Mouse (Mus musculus) liver, embryonic 14.5 days (tissue): ENCODE measurements around the gene Ap1g1. TPM values are rescaled to one million over a fixed set of nuclear protein-coding genes. Genes with fewer than 3 reads are reported as not detected.

Source experiments
- ATAC-seq: fragments of 200-750 bp; cut with Nextera tagmentation; 2 replicates; pipeline ENCODE4 v1.8.0; 2017; ENCODE audit warnings: moderate number of reproducible peaks, mild to moderate bottlenecking, moderate library complexity; ENCODE audit not compliant: insufficient read depth
- DNase-seq, 3 experiments: peaks; one replicate each; pipeline ENCODE4 v3.0.0-alpha.2; 2012 to 2013; ENCODE audit warnings: low read depth in 3 of 3, low spot score in 3 of 3
- H3K27ac ChIP-seq: fragments of 300-500 bp; sonication (generic); 2 replicates; pipeline ENCODE4 v1.5.1; 2014; ENCODE audit warnings: moderate library complexity, mild to moderate bottlenecking, control low read depth, inconsistent platforms
- H3K27me3 ChIP-seq: fragments of 300-500 bp; sonication (generic); 2 replicates; pipeline ENCODE4 v1.6.1; 2014; ENCODE audit warnings: mild to moderate bottlenecking, low read length, moderate library complexity; ENCODE audit not compliant: control insufficient read depth, insufficient read depth
- H3K36me3 ChIP-seq: fragments of 300-500 bp; sonication (generic); replicated peaks from 2 replicates; pipeline ENCODE4 v1.6.1; 2014; ENCODE audit warnings: low read depth; ENCODE audit not compliant: control insufficient read depth, insufficient read depth
- H3K4me1 ChIP-seq, 2 experiments: fragments of 200-500 bp in 1 of 2; fragments of 300-500 bp in 1 of 2; sonication (generic) in 1 of 2; replicated peaks; 2 replicates each; pipeline ENCODE4 v1.6.1; 2012 to 2014; ENCODE audit warnings: antibody characterized with exemption in 1 of 2, inconsistent platforms in 1 of 2, low read length in 1 of 2; ENCODE audit not compliant: control insufficient read depth in 2 of 2, insufficient read depth in 2 of 2
- H3K4me2 ChIP-seq: fragments of 300-500 bp; sonication (generic); 2 replicates; pipeline ENCODE4 v1.6.1; 2014; ENCODE audit warnings: low read depth, mild to moderate bottlenecking, control low read depth, moderate library complexity
- H3K4me3 ChIP-seq, 2 experiments: fragments of 200-500 bp in 1 of 2; fragments of 300-500 bp in 1 of 2; sonication (generic) in 1 of 2; 2 replicates each; pipeline ENCODE4 v1.5.1; 2012 to 2014; ENCODE audit warnings: low read depth in 2 of 2, low read length in 2 of 2, mild to moderate bottlenecking in 2 of 2, control low read depth in 1 of 2, inconsistent platforms in 1 of 2, moderate library complexity in 1 of 2; ENCODE audit not compliant: insufficient read depth in 1 of 2
- H3K9ac ChIP-seq: fragments of 300-500 bp; sonication (generic); replicated peaks from 2 replicates; pipeline ENCODE4 v1.6.1; 2014; ENCODE audit warnings: mild to moderate bottlenecking, control low read depth, moderate library complexity
- H3K9me3 ChIP-seq: fragments of 300-500 bp; sonication (generic); 2 replicates; pipeline ENCODE4 v1.6.1; 2016; ENCODE audit warnings: low read length, mixed read lengths; ENCODE audit not compliant: control insufficient read depth
- CTCF ChIP-seq: IDR thresholded peaks from 2 replicates; pipeline ENCODE4 v1.5.1; 2016; ENCODE audit warnings: antibody characterized with exemption, low read depth, control low read depth
- EP300 ChIP-seq: IDR thresholded peaks from 2 replicates; pipeline ENCODE4 v1.6.1; 2016; ENCODE audit warnings: antibody characterized with exemption, low read depth
- WGBS: fragments of 180-500 bp; shearing (Covaris S2); extraction: QIAGEN DNeasy Blood & Tissue Kit; methylation state at CpG from one replicate; pipeline ENCODE4 v1.1.7; 2014; ENCODE audit not compliant: insufficient replicate concordance; 5-methylcytosine and 5-hydroxymethylcytosine counted together
- polyA plus RNA-seq, 2 experiments: library from polyadenylated mRNA; depleted of rRNA in 1 of 2; stranded (reverse) in 1 of 2; unstranded in 1 of 2; fragments of >200 nt; fragmentation: Nextera tagmentation in 1 of 2; extraction: Ambion mirVana in 1 of 2; gene quantifications; 2 replicates each; pipeline versions ENCODE4 v1.2.1 to v1.2.3; 2012 to 2014

The Ap1g1 gene
- polyA plus RNA-seq, 2 experiments = 10.0 to 13.8 TPM

DNA sequence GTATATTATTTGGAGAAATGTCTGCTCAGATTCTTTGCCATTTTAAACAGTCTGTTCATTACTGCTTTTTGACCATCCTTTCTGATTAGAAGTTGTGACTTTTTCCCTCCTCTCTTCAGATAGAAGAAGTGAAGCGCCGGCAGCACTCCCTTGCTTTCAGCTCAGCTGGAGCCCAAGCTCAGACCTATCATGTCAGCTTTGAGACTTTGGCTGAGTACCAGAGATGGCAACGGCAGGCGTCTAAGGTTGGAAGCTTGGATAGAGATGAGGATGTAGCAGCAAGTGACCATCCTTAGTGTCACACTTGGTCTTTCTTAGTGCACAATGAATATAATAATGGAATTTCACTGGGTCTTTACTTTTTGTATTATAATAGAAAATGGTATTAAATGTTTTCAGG is 129.0 kb downstream of the Ap1g1 start:
- peaks cover 25% of the 10 kb centered on the region for H3K36me3 ChIP-seq
- no peak overlapping the region for H3K4me3 ChIP-seq
- no peak overlapping the region for H3K9ac ChIP-seq
- DNase-seq (no peak), ATAC-seq (no peak)
- H3K4me2 ChIP-seq = no peak overlapping the region
- no peak overlapping the region for H3K27ac ChIP-seq
- H3K9me3 ChIP-seq = no peaks in the 10 kb centered on the region
- H3K27me3 ChIP-seq = no peaks in the 10 kb centered on the region
- H3K4me1 ChIP-seq = no peaks in the 10 kb centered on the region
- no peak for TF ChIP-seq CTCF
- no peak for TF ChIP-seq EP300
- WGBS = 88% methylated on average over 4 of the region's 4 CpGs

Other genes starting within 250 kb of the Ap1g1 start
- gene Dhx38, start 212.7 kb upstream of the Ap1g1 start, polyA plus RNA-seq (2012; rRNA removed) = 7.9 and 8.6 TPM in 2 replicates
- 8.2 TPM in 2 replicates for gene Dhx38, start 212.7 kb upstream of the Ap1g1 start, polyA plus RNA-seq (2014; fragmentation: Nextera tagmentation; extraction: Ambion mirVana)
- 2.2 TPM in 2 replicates for gene Txnl4b, start 212.7 kb upstream of the Ap1g1 start, polyA plus RNA-seq (2012; rRNA removed)
- gene Txnl4b, start 212.7 kb upstream of the Ap1g1 start, polyA plus RNA-seq (2014; fragmentation: Nextera tagmentation; extraction: Ambion mirVana) = 10.0 and 12.8 TPM in 2 replicates
- 21.8 and 31.9 TPM in 2 replicates for gene Hp, start 199.4 kb upstream of the Ap1g1 start, polyA plus RNA-seq (2012; rRNA removed)
- 27.8 and 50.8 TPM in 2 replicates for gene Hp, start 199.4 kb upstream of the Ap1g1 start, polyA plus RNA-seq (2014; fragmentation: Nextera tagmentation; extraction: Ambion mirVana)
- 12.5 and 14.8 TPM in 2 replicates for gene Dhodh, start 169.9 kb upstream of the Ap1g1 start, polyA plus RNA-seq (2012; rRNA removed)
- gene Dhodh, start 169.9 kb upstream of the Ap1g1 start, polyA plus RNA-seq (2014; fragmentation: Nextera tagmentation; extraction: Ambion mirVana) = 15.3 and 19.0 TPM in 2 replicates
- gene Pkd1l3, start 164.0 kb upstream of the Ap1g1 start, polyA plus RNA-seq (2012; rRNA removed) = 0.76 and 0.88 TPM in 2 replicates
- 0.37 and 0.71 TPM in 2 replicates for gene Pkd1l3, start 164.0 kb upstream of the Ap1g1 start, polyA plus RNA-seq (2014; fragmentation: Nextera tagmentation; extraction: Ambion mirVana)
- gene Ist1, start 85.3 kb upstream of the Ap1g1 start, polyA plus RNA-seq (2012; rRNA removed) = 14.4 and 19.5 TPM in 2 replicates
- 31.1 and 32.6 TPM in 2 replicates for gene Ist1, start 85.3 kb upstream of the Ap1g1 start, polyA plus RNA-seq (2014; fragmentation: Nextera tagmentation; extraction: Ambion mirVana)
- 3.2 and 4.8 TPM in 2 replicates for gene Zfp821, start 73.0 kb upstream of the Ap1g1 start, polyA plus RNA-seq (2012; rRNA removed)
- 5.0 and 5.4 TPM in 2 replicates for gene Zfp821, start 73.0 kb upstream of the Ap1g1 start, polyA plus RNA-seq (2014; fragmentation: Nextera tagmentation; extraction: Ambion mirVana)
- 2.2 and 2.5 TPM in 2 replicates for gene Atxn1l, start 40.8 kb upstream of the Ap1g1 start, polyA plus RNA-seq (2012; rRNA removed)
- 2.0 and 2.1 TPM in 2 replicates for gene Atxn1l, start 40.8 kb upstream of the Ap1g1 start, polyA plus RNA-seq (2014; fragmentation: Nextera tagmentation; extraction: Ambion mirVana)
- gene Phlpp2, start 90.0 kb downstream of the Ap1g1 start, polyA plus RNA-seq (2012; rRNA removed) = 6.5 TPM in 2 replicates
- gene Phlpp2, start 90.0 kb downstream of the Ap1g1 start, polyA plus RNA-seq (2014; fragmentation: Nextera tagmentation; extraction: Ambion mirVana) = 3.1 and 3.9 TPM in 2 replicates
- gene Marveld3, start 183.6 kb downstream of the Ap1g1 start, polyA plus RNA-seq (2012; rRNA removed) = 0.02 and 0.04 TPM in 2 replicates
- gene Marveld3, start 183.6 kb downstream of the Ap1g1 start, polyA plus RNA-seq (2014; fragmentation: Nextera tagmentation; extraction: Ambion mirVana) = 0.09 TPM in 1 of 2 replicates, not detected in the other
- 0.25 TPM in 2 replicates for gene Tat, start 211.9 kb downstream of the Ap1g1 start, polyA plus RNA-seq (2012; rRNA removed)
- gene Tat, start 211.9 kb downstream of the Ap1g1 start, polyA plus RNA-seq (2014; fragmentation: Nextera tagmentation; extraction: Ambion mirVana) = 0.13 and 0.27 TPM in 2 replicates